Mouse (Mus musculus) stomach, postnatal 0 days (tissue): ENCODE data around the gene Ptgfrn. TPM values are rescaled to one million over a fixed set of nuclear protein-coding genes. Genes with fewer than 3 reads are reported as not detected.

ENCODE experiments used
- ATAC-seq: fragments of 200-750 bp; cut with Nextera tagmentation; 2 replicates; pipeline ENCODE4 v1.8.0; 2017; ENCODE audit not compliant: low FRiP score, low TSS enrichment
- DNase-seq: peaks from one replicate; pipeline ENCODE4 v3.0.0-alpha.2; 2016; ENCODE audit warnings: low spot score
- H3K27ac ChIP-seq: fragments of 300-500 bp; sonication (generic); replicated peaks from 2 replicates; pipeline ENCODE4 v1.5.1; 2014; ENCODE audit warnings: mild to moderate bottlenecking, control low read depth
- H3K27me3 ChIP-seq: fragments of 300-500 bp; sonication (generic); 2 replicates; pipeline ENCODE4 v1.6.1; 2014; ENCODE audit warnings: low read length; ENCODE audit not compliant: control insufficient read depth, insufficient read depth
- H3K36me3 ChIP-seq: fragments of 300-500 bp; sonication (generic); 2 replicates; pipeline ENCODE4 v1.6.1; 2014; ENCODE audit warnings: low read length, mixed read lengths; ENCODE audit not compliant: control insufficient read depth, insufficient read depth
- H3K4me1 ChIP-seq: fragments of 300-500 bp; sonication (generic); replicated peaks from 2 replicates; pipeline ENCODE4 v1.6.1; 2014; ENCODE audit warnings: antibody characterized with exemption; ENCODE audit not compliant: control insufficient read depth, insufficient read depth
- H3K4me2 ChIP-seq: fragments of 300-500 bp; sonication (generic); replicated peaks from 2 replicates; pipeline ENCODE4 v1.6.1; 2014; ENCODE audit warnings: low read depth, mild to moderate bottlenecking, control low read depth, moderate library complexity
- H3K4me3 ChIP-seq: fragments of 300-500 bp; sonication (generic); 2 replicates; pipeline ENCODE4 v1.5.1; 2014; ENCODE audit warnings: low read depth, low read length, control low read depth
- H3K9ac ChIP-seq: fragments of 300-500 bp; sonication (generic); 2 replicates; pipeline ENCODE4 v1.6.1; 2014; ENCODE audit warnings: mild to moderate bottlenecking, low read length, control low read depth, mixed read lengths
- H3K9me3 ChIP-seq: fragments of 300-500 bp; sonication (generic); 2 replicates; pipeline ENCODE4 v1.6.1; 2016; ENCODE audit warnings: low read length; ENCODE audit not compliant: control insufficient read depth
- CTCF ChIP-seq: IDR thresholded peaks from 2 replicates; pipeline ENCODE4 v1.5.1; 2016; ENCODE audit warnings: antibody characterized with exemption, low read depth, mild to moderate bottlenecking, moderate library complexity
- EP300 ChIP-seq: optimal IDR thresholded peaks from 2 replicates; pipeline ENCODE3; 2016; ENCODE audit warnings: antibody characterized with exemption
- WGBS: fragments of 180-500 bp; shearing (Covaris S2); extraction: QIAGEN DNeasy Blood & Tissue Kit; methylation state at CpG from one replicate; pipeline ENCODE4 v1.1.7; 2014; 5-methylcytosine and 5-hydroxymethylcytosine counted together
- polyA plus RNA-seq: library from polyadenylated mRNA; unstranded; fragments of >200 nt; fragmentation: Nextera tagmentation; extraction: Ambion mirVana; gene quantifications from 2 replicates; pipeline ENCODE4 v1.2.1, GENCODE M21; 2015

Ptgfrn gene
- polyA plus RNA-seq, 1 experiment from 2014 or later = 5.8 TPM

GRCm38 (mm10) chr3:101030630-101031029 lies 79.4 kb downstream of the Ptgfrn start:
- no peak overlapping the region for H3K4me2 ChIP-seq
- DNase-seq (no peak), ATAC-seq (no peak)
- no peak for TF ChIP-seq CTCF
- TF ChIP-seq EP300 = no peak
- H3K9ac ChIP-seq = no peak overlapping the region
- no peaks in the 10 kb centered on the region for H3K27me3 ChIP-seq
- H3K9me3 ChIP-seq = no peaks in the 10 kb centered on the region
- no peaks in the 10 kb centered on the region for H3K4me1 ChIP-seq
- WGBS = 97% methylated on average over 1 of the region's 1 CpGs
- no peaks in the 10 kb centered on the region for H3K36me3 ChIP-seq
- no peak overlapping the region for H3K4me3 ChIP-seq
- H3K27ac ChIP-seq = no peak overlapping the region

- ATAC-seq (no peak), DNase-seq (no peak)
- H3K9me3 ChIP-seq = no peaks in the 10 kb centered on the region
- no peak within 1 kb of the TSS for H3K4me3 ChIP-seq
- H3K9ac ChIP-seq = no peak within 1 kb of the TSS
- H3K27me3 ChIP-seq = no peaks in the 10 kb centered on the region
- H3K4me1 ChIP-seq = no peaks in the 10 kb centered on the region
- no peak within 1 kb of the TSS for H3K4me2 ChIP-seq
- H3K27ac ChIP-seq = no peak within 1 kb of the TSS
- no peak for TF ChIP-seq CTCF
- TF ChIP-seq EP300 = no peak
- 83% methylated on average over 4 of the region's 4 CpGs for WGBS
- no peaks in the 10 kb centered on the region for H3K36me3 ChIP-seq
Measured at GRCm38 (mm10) chr3:101029339-101029738, 80.7 kb downstream of the Ptgfrn start, which contains the start of gene Cd101. Gene Cd101, minus strand, starts transcription at chr3:101029556.

DNA sequence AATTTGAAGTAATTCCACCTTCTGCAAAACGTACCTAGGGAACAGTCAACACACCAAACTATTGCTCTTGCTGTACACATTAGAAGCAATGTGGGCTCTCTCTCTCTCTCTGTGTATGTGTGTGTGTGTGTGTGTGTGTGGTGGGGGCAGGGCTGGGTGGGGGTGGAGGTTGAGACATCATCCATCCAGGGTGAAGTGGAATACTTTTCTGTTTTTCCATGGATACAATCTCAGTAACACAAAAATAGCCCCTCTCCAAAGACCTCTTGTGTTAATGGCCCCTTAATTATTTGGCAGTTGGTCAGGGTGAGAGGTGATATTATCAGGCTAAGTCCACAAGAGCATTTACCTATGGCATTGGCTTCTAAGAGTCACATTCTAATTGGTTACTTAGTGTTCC lies 83.3 kb downstream of the Ptgfrn start:
- WGBS = 78% methylated on average over 1 of the region's 1 CpGs
- no peak for DNase-seq
- no peak for ATAC-seq

DNA sequence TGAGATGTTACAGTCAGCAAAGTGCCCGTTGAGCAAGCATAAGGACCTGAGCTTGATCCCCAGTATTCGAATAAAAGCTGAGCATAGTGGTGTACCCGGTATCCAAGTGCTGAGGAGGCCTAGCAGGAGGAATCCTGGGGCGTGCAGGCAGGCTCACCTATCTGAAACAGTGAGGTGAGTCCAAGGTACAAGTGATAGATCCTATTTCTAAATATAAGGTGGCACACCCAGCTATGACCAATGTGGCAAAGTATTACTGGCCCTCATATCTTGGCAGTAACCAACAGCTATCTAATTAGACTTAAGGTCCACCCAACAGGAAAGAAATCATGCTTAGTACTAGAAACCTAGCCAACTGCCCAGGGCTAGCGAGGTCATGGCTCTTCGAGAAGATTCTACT lies 87.1 kb downstream of the Ptgfrn start:
- DNase-seq (peak; percentile 39), ATAC-seq (peak; percentile 93)
- 73% methylated on average over 6 of the region's 6 CpGs for WGBS
- H3K9ac ChIP-seq = no peak overlapping the region
- H3K4me2 ChIP-seq = no peak overlapping the region
- H3K9me3 ChIP-seq = no peaks in the 10 kb centered on the region
- no peak overlapping the region for H3K4me3 ChIP-seq
- TF ChIP-seq EP300 = no peak
- TF ChIP-seq CTCF = no peak
- no peaks in the 10 kb centered on the region for H3K4me1 ChIP-seq
- H3K36me3 ChIP-seq = no peaks in the 10 kb centered on the region
- no peaks in the 10 kb centered on the region for H3K27me3 ChIP-seq
- H3K27ac ChIP-seq = no peak overlapping the region

More for the DNA sequence above, 83.3 kb downstream of the Ptgfrn start:
- Histone ChIP-seq H3K4me1 (no peaks in the 10 kb centered on the region), H3K36me3 (no peaks in the 10 kb centered on the region), H3K4me3 (no peak overlapping the region), H3K4me2 (no peak overlapping the region), H3K27ac (no peak overlapping the region), H3K27me3 (no peaks in the 10 kb centered on the region), H3K9me3 (no peaks in the 10 kb centered on the region), H3K9ac (no peak overlapping the region)
- TF ChIP-seq EP300 (no peak), CTCF (no peak)

DNA sequence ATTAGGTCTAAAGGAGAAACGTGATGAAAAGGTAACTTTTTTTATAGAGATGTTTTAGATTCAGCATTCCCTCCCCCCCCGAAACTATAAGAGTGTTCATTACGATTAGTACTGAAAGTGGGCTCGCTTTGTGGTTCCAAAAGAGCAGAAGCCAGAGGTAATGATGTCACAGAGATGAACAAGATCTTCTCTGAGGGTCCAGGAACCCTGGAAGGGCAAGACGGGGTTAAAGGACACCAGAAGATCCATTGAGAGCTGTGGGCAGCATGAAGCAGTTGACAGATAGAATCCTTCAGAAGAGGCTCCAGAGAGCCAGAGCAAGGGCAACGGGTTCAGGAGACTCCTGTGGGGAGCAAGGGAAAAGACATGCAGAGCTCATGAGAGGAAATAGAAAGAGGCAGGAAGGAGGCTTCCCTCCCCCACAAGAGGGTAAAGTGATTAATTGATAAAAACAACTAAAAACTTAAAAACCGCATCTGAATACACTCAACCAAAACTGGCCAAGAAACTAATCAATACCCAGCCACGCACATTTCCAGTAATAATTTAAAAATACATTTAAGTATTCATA lies 88.5 kb downstream of the Ptgfrn start:
- no peaks in the 10 kb centered on the region for H3K9me3 ChIP-seq
- H3K9ac ChIP-seq = no peak overlapping the region
- H3K27me3 ChIP-seq = no peaks in the 10 kb centered on the region
- DNase-seq (no peak), ATAC-seq (no peak)
- no peak for TF ChIP-seq EP300
- TF ChIP-seq CTCF = no peak
- WGBS = 79% methylated on average over 8 of the region's 8 CpGs
- H3K4me1 ChIP-seq = no peaks in the 10 kb centered on the region
- H3K4me2 ChIP-seq = no peak overlapping the region
- no peak overlapping the region for H3K4me3 ChIP-seq
- no peak overlapping the region for H3K27ac ChIP-seq
- H3K36me3 ChIP-seq = no peaks in the 10 kb centered on the region

GRCm38 (mm10) chr3:101021073-101021472 lies 89.0 kb downstream of the Ptgfrn start:
- 76% methylated on average over 5 of the region's 5 CpGs for WGBS
- no peak overlapping the region for H3K9ac ChIP-seq
- no peak overlapping the region for H3K27ac ChIP-seq
- ATAC-seq = no peak
- no peak overlapping the region for H3K4me2 ChIP-seq
- H3K4me3 ChIP-seq = no peak overlapping the region
- no peaks in the 10 kb centered on the region for H3K27me3 ChIP-seq
- no peak for TF ChIP-seq CTCF
- TF ChIP-seq EP300 = no peak
- H3K4me1 ChIP-seq = no peaks in the 10 kb centered on the region
- DNase-seq = no peak
- no peaks in the 10 kb centered on the region for H3K9me3 ChIP-seq
- no peaks in the 10 kb centered on the region for H3K36me3 ChIP-seq
